Mouse (Mus musculus): ENCODE measurements around the gene Dtx1. TPM values are rescaled to one million over a fixed set of nuclear protein-coding genes. Genes with fewer than 3 reads are reported as not detected.

Gene Dtx1
- polyA plus RNA-seq, 1 experiment from 2014 or later, result 5.4 TPM

- no peak overlapping the region for H3K27ac ChIP-seq (ENCODE audit: low read length)
- no peak overlapping the region for H3K4me3 ChIP-seq (ENCODE audit: low read length)
- peaks cover 40% of the 10 kb centered on the region for H3K27me3 ChIP-seq (ENCODE audit: insufficient read depth, low read length)
- no peak overlapping the region for H3K9ac ChIP-seq (replicated peaks; ENCODE audit: low read length)
- H3K9me3 ChIP-seq (ENCODE audit: low read length), result no peaks in the 10 kb centered on the region
- peaks cover 16% of the 10 kb centered on the region; the same call in 1 of the 2 replicates for H3K4me1 ChIP-seq (ENCODE audit: insufficient read depth, low read length)
- no peak for ATAC-seq (ENCODE audit: low FRiP score, low TSS enrichment)
- 54% methylated on average over 3 of the region's 3 CpGs for WGBS
- H3K36me3 ChIP-seq (ENCODE audit: insufficient read depth, low read length), result no peaks in the 10 kb centered on the region
- H3K4me2 ChIP-seq (replicated peaks; ENCODE audit: low read depth, low read length), result no peak overlapping the region
Observed at GRCm38 (mm10) chr5:120698181-120698580, 13.5 kb downstream of the Dtx1 start.

DNA sequence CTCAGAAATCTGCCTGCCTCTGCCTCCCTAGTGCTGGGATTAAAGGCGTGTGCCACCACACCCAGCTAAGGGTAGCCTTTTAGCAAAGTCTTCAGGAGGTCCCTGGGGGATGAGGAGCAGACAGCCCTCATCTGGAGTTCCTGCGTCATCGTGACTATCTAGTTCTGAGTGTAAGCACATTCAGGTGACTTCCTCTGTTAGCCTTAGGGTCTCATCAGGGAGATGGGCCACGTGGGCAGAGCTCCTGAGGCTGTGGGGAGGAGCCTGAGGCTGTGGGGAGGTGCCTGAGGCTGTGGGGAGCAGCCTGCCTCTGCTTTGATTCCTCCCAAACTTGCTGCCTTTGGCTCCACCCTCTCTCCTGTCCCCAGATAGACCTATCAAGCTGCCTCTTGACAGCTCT, 14.9 kb downstream of the Dtx1 start:
- 65% methylated on average over 4 of the region's 4 CpGs for WGBS
- Histone ChIP-seq H3K4me2 (replicated peaks; ENCODE audit: low read depth, low read length) (no peak overlapping the region), H3K4me3 (ENCODE audit: low read length) (no peak overlapping the region), H3K27ac (ENCODE audit: low read length) (no peak overlapping the region), H3K9me3 (ENCODE audit: low read length) (no peaks in the 10 kb centered on the region), H3K36me3 (ENCODE audit: insufficient read depth, low read length) (no peaks in the 10 kb centered on the region), H3K9ac (replicated peaks; ENCODE audit: low read length) (no peak overlapping the region), H3K4me1 (ENCODE audit: insufficient read depth, low read length) (peaks cover 19% of the 10 kb centered on the region), H3K27me3 (ENCODE audit: insufficient read depth, low read length) (peaks cover 47% of the 10 kb centered on the region)
- ATAC-seq (ENCODE audit: low FRiP score, low TSS enrichment), result no peak

GRCm38 (mm10) chr5:120696057-120696743, 15.5 kb downstream of the Dtx1 start:
- no peaks in the 10 kb centered on the region for H3K9me3 ChIP-seq (ENCODE audit: low read length)
- H3K4me2 ChIP-seq (replicated peaks; ENCODE audit: low read depth, low read length), result no peak overlapping the region
- peaks cover 47% of the 10 kb centered on the region for H3K27me3 ChIP-seq (ENCODE audit: insufficient read depth, low read length)
- 81% methylated on average over 16 of the region's 16 CpGs for WGBS
- no peak overlapping the region for H3K9ac ChIP-seq (replicated peaks; ENCODE audit: low read length)
- ATAC-seq (ENCODE audit: low FRiP score, low TSS enrichment), result no peak
- H3K4me1 ChIP-seq (ENCODE audit: insufficient read depth, low read length), result peaks cover 20% of the 10 kb centered on the region
- no peak overlapping the region for H3K27ac ChIP-seq (ENCODE audit: low read length)
- H3K36me3 ChIP-seq (ENCODE audit: insufficient read depth, low read length), result no peaks in the 10 kb centered on the region
- H3K4me3 ChIP-seq (ENCODE audit: low read length), result no peak overlapping the region

DNA sequence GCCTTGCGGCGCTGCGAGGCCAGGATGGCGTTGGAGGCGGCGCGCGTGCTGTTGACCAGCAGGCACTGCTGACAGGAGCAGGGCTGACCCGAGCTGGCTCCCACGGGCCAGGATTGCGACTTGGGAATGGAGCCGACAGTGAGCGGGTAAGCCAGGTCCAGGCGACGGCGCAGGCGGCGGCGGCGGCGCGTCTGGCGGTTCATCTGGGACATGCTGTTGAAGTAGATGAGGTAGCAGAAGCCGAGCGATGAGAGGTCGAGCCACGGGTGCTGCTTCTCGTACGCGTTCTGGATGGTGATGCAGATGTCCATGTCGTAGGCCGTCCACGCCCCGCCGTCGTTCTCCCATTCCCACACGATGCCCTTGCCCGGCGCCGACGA, 17.0 kb downstream of the Dtx1 start:
- Histone ChIP-seq H3K27ac (ENCODE audit: low read length) (no peak overlapping the region), H3K36me3 (ENCODE audit: insufficient read depth, low read length) (no peaks in the 10 kb centered on the region), H3K4me1 (ENCODE audit: insufficient read depth, low read length) (peaks cover 20% of the 10 kb centered on the region), H3K4me3 (ENCODE audit: low read length) (peak overlapping the region; percentile 35), H3K27me3 (ENCODE audit: insufficient read depth, low read length) (peaks cover 47% of the 10 kb centered on the region), H3K9me3 (ENCODE audit: low read length) (no peaks in the 10 kb centered on the region), H3K9ac (replicated peaks; ENCODE audit: low read length) (no peak overlapping the region), H3K4me2 (replicated peaks; ENCODE audit: low read depth, low read length) (peak overlapping the region; percentile 51)
- 3% methylated on average over 41 of the region's 41 CpGs for WGBS
- no peak for ATAC-seq (ENCODE audit: low FRiP score, low TSS enrichment)

GRCm38 (mm10) chr5:120693931-120694694, 17.6 kb downstream of the Dtx1 start:
- 21% methylated on average over 36 of the region's 38 CpGs for WGBS
- H3K27me3 ChIP-seq (ENCODE audit: insufficient read depth, low read length), result peaks cover 47% of the 10 kb centered on the region
- no peaks in the 10 kb centered on the region for H3K36me3 ChIP-seq (ENCODE audit: insufficient read depth, low read length)
- H3K4me2 ChIP-seq (replicated peaks; ENCODE audit: low read depth, low read length), result peak overlapping the region; percentile 51
- peak overlapping the region; percentile 35 for H3K4me3 ChIP-seq (ENCODE audit: low read length)
- no peak overlapping the region for H3K27ac ChIP-seq (ENCODE audit: low read length)
- H3K9me3 ChIP-seq (ENCODE audit: low read length), result no peaks in the 10 kb centered on the region
- ATAC-seq (ENCODE audit: low FRiP score, low TSS enrichment), result no peak
- H3K4me1 ChIP-seq (ENCODE audit: insufficient read depth, low read length), result peaks cover 20% of the 10 kb centered on the region
- no peak overlapping the region for H3K9ac ChIP-seq (replicated peaks; ENCODE audit: low read length)

- no peaks in the 10 kb centered on the region for H3K36me3 ChIP-seq (ENCODE audit: insufficient read depth, low read length)
- H3K27ac ChIP-seq (ENCODE audit: low read length), result no peak overlapping the region
- no peak overlapping the region for H3K4me3 ChIP-seq (ENCODE audit: low read length)
- peaks cover 43% of the 10 kb centered on the region for H3K27me3 ChIP-seq (ENCODE audit: insufficient read depth, low read length)
- H3K4me1 ChIP-seq (ENCODE audit: insufficient read depth, low read length), result peaks cover 15% of the 10 kb centered on the region
- H3K4me2 ChIP-seq (replicated peaks; ENCODE audit: low read depth, low read length), result peak overlapping the region; percentile 31; the same call in 1 of the 2 replicates
- 36% methylated on average over 19 of the region's 19 CpGs for WGBS
- no peak overlapping the region for H3K9ac ChIP-seq (replicated peaks; ENCODE audit: low read length)
- peak; percentile 60 for ATAC-seq (ENCODE audit: low FRiP score, low TSS enrichment)
- no peaks in the 10 kb centered on the region for H3K9me3 ChIP-seq (ENCODE audit: low read length)
Observed at GRCm38 (mm10) chr5:120692034-120692433, 19.7 kb downstream of the Dtx1 start.

GRCm38 (mm10) chr5:120690417-120690816, 21.3 kb downstream of the Dtx1 start:
- no peak overlapping the region for H3K4me2 ChIP-seq (replicated peaks; ENCODE audit: low read depth, low read length)
- 48% methylated on average over 4 of the region's 4 CpGs for WGBS
- H3K36me3 ChIP-seq (ENCODE audit: insufficient read depth, low read length), result no peaks in the 10 kb centered on the region
- H3K4me3 ChIP-seq (ENCODE audit: low read length), result no peak overlapping the region
- H3K27ac ChIP-seq (ENCODE audit: low read length), result no peak overlapping the region
- H3K4me1 ChIP-seq (ENCODE audit: insufficient read depth, low read length), result peaks cover 15% of the 10 kb centered on the region
- no peaks in the 10 kb centered on the region for H3K9me3 ChIP-seq (ENCODE audit: low read length)
- H3K9ac ChIP-seq (replicated peaks; ENCODE audit: low read length), result no peak overlapping the region
- H3K27me3 ChIP-seq (ENCODE audit: insufficient read depth, low read length), result peaks cover 29% of the 10 kb centered on the region
- ATAC-seq (ENCODE audit: low FRiP score, low TSS enrichment), result no peak

DNA sequence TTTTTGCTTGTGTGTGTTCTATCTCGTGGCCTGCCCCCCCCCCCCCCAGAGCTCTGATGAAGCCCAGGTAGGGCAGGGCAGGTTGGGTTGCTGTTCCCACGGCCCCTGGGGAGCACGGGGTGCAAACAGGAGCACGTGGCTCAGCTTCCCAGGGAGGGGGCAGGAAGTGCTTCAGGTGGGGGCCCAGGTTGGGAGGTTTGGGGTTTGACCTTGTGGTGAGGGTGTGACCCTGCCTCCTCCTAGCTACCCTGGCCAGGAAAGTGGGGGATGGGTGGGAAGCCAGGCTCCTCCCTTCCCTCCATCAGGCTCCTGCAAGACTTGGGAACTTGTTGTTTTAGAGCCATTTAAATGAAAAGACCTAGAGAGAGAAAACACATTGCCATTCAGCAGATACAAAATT, 23.3 kb downstream of the Dtx1 start:
- Histone ChIP-seq H3K36me3 (ENCODE audit: insufficient read depth, low read length) (no peaks in the 10 kb centered on the region), H3K27ac (ENCODE audit: low read length) (no peak overlapping the region), H3K4me1 (ENCODE audit: insufficient read depth, low read length) (peaks cover 5% of the 10 kb centered on the region; the same call in 1 of the 2 replicates), H3K9ac (replicated peaks; ENCODE audit: low read length) (no peak overlapping the region), H3K4me2 (replicated peaks; ENCODE audit: low read depth, low read length) (no peak overlapping the region), H3K27me3 (ENCODE audit: insufficient read depth, low read length) (peaks cover 12% of the 10 kb centered on the region), H3K4me3 (ENCODE audit: low read length) (no peak overlapping the region), H3K9me3 (ENCODE audit: low read length) (no peaks in the 10 kb centered on the region)
- no peak for ATAC-seq (ENCODE audit: low FRiP score, low TSS enrichment)
- WGBS, result 40% methylated on average over 4 of the region's 4 CpGs

DNA sequence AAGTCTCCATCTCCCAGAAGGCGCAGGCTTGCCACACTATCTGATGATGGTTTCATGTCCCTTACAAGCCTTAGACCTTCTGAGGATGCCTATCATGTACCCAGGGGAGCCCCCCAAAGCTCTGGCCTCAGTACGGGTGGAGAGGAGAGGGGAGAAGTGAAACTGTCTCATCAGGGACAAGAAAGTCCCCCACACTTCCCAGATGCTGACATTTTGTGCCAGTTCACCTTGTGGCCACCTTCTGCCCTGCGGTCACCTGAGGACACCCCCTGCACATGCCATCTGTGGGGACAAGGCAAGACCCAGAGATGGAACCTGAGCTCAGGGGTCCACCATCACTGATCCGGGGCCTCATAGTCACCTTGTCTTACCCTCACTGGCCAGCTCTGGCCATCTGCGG, 23.8 kb downstream of the Dtx1 start:
- no peak for ATAC-seq (ENCODE audit: low FRiP score, low TSS enrichment)
- 88% methylated on average over 5 of the region's 5 CpGs for WGBS
- H3K9ac ChIP-seq (replicated peaks; ENCODE audit: low read length), result no peak overlapping the region

GRCm38 (mm10) chr5:120687484-120687851, 24.3 kb downstream of the Dtx1 start:
- no peak overlapping the region for H3K4me2 ChIP-seq (replicated peaks; ENCODE audit: low read depth, low read length)
- no peak overlapping the region for H3K4me3 ChIP-seq (ENCODE audit: low read length)
- no peak for ATAC-seq (ENCODE audit: low FRiP score, low TSS enrichment)

More for the DNA sequence above, 23.8 kb downstream of the Dtx1 start:
- Histone ChIP-seq H3K27me3 (ENCODE audit: insufficient read depth, low read length) (peaks cover 11% of the 10 kb centered on the region), H3K4me2 (replicated peaks; ENCODE audit: low read depth, low read length) (no peak overlapping the region), H3K4me3 (ENCODE audit: low read length) (no peak overlapping the region), H3K4me1 (ENCODE audit: insufficient read depth, low read length) (peaks cover 10% of the 10 kb centered on the region), H3K36me3 (ENCODE audit: insufficient read depth, low read length) (no peaks in the 10 kb centered on the region), H3K9me3 (ENCODE audit: low read length) (no peaks in the 10 kb centered on the region), H3K27ac (ENCODE audit: low read length) (no peak overlapping the region)

More at GRCm38 (mm10) chr5:120687484-120687851, 24.3 kb downstream of the Dtx1 start:
- no peak overlapping the region for H3K27ac ChIP-seq (ENCODE audit: low read length)
- 81% methylated on average over 3 of the region's 3 CpGs for WGBS
- H3K9ac ChIP-seq (replicated peaks; ENCODE audit: low read length), result no peak overlapping the region
- no peaks in the 10 kb centered on the region for H3K36me3 ChIP-seq (ENCODE audit: insufficient read depth, low read length)
- H3K4me1 ChIP-seq (ENCODE audit: insufficient read depth, low read length), result peaks cover 14% of the 10 kb centered on the region
- no peaks in the 10 kb centered on the region for H3K9me3 ChIP-seq (ENCODE audit: low read length)
- peaks cover 13% of the 10 kb centered on the region for H3K27me3 ChIP-seq (ENCODE audit: insufficient read depth, low read length)

All from kidney, embryonic 16.5 days (tissue).